Mouse (Mus musculus) erythroblast, embryonic 14.5 days (primary cell): ENCODE measurements around the gene Cptp. TPM values are rescaled to one million over a fixed set of nuclear protein-coding genes. Genes with fewer than 3 reads are reported as not detected.
A peak's percentile ranks its signal among the peaks of the same experiment; 100 is the strongest.

Experiments
- H3K27me3 ChIP-seq: 2 replicates; pipeline ENCODE4 v1.6.1; 2012; ENCODE audit warnings: inconsistent platforms; ENCODE audit not compliant: control insufficient read depth
- H3K36me3 ChIP-seq: 2 replicates; pipeline ENCODE4 v1.6.1; 2012; ENCODE audit warnings: mild to moderate bottlenecking, inconsistent platforms; ENCODE audit not compliant: control insufficient read depth
- H3K4me1 ChIP-seq: 2 replicates; pipeline ENCODE4 v1.6.1; 2012; ENCODE audit warnings: inconsistent platforms; ENCODE audit not compliant: control insufficient read depth
- H3K4me3 ChIP-seq: replicated peaks from 2 replicates; pipeline ENCODE3; 2012; ENCODE audit warnings: moderate library complexity, mild to moderate bottlenecking, inconsistent platforms
- H3K9me3 ChIP-seq: 2 replicates; pipeline ENCODE4 v1.6.1; 2012; ENCODE audit warnings: low read length, inconsistent platforms, mixed read lengths; ENCODE audit not compliant: control insufficient read depth
- GATA1 ChIP-seq: IDR thresholded peaks from 2 replicates; pipeline ENCODE4 v1.6.1; 2012; ENCODE audit warnings: low read length, inconsistent platforms, mixed read lengths
- TAL1 ChIP-seq: IDR thresholded peaks from 3 replicates; pipeline ENCODE4 v1.6.1; 2012; ENCODE audit warnings: low read length, inconsistent platforms, mixed read lengths
- polyA plus RNA-seq: library from polyadenylated mRNA; stranded (reverse); fragments of >175 nt; gene quantifications from 2 replicates; pipeline ENCODE4 v1.2.3, GENCODE M21; 2012

The Cptp gene
- polyA plus RNA-seq, 1 experiment: 0.17 TPM

- TF ChIP-seq TAL1 (no peak), GATA1 (no peak)
- peak within 1 kb of the TSS; percentile 65 for H3K4me3 ChIP-seq
- H3K4me1 ChIP-seq: peaks cover 27% of the 10 kb centered on the region
- no peaks in the 10 kb centered on the region; the same call in 1 of the 2 replicates for H3K9me3 ChIP-seq
- H3K27me3 ChIP-seq: peaks cover 57% of the 10 kb centered on the region
- no peaks in the 10 kb centered on the region for H3K36me3 ChIP-seq
Observed at GRCm38 (mm10) chr4:155839483-155839910, 29.7 kb downstream of the Cptp start, which contains the start of gene Mxra8. Mxra8 (plus strand) TSS chr4:155839680.

- Histone ChIP-seq H3K9me3 (no peaks in the 10 kb centered on the region; the same call in 1 of the 2 replicates), H3K4me1 (peaks cover 35% of the 10 kb centered on the region), H3K27me3 (peaks cover 53% of the 10 kb centered on the region), H3K4me3 (no peak overlapping the region), H3K36me3 (peaks cover 7% of the 10 kb centered on the region)
- TF ChIP-seq TAL1 (no peak), GATA1 (no peak)
Observed at GRCm38 (mm10) chr4:155838187-155839153, 30.8 kb downstream of the Cptp start.

- Histone ChIP-seq H3K4me3 (no peak overlapping the region), H3K9me3 (no peaks in the 10 kb centered on the region; the same call in 1 of the 2 replicates)
Observed at GRCm38 (mm10) chr4:155837404-155838010, 31.7 kb downstream of the Cptp start.

DNA sequence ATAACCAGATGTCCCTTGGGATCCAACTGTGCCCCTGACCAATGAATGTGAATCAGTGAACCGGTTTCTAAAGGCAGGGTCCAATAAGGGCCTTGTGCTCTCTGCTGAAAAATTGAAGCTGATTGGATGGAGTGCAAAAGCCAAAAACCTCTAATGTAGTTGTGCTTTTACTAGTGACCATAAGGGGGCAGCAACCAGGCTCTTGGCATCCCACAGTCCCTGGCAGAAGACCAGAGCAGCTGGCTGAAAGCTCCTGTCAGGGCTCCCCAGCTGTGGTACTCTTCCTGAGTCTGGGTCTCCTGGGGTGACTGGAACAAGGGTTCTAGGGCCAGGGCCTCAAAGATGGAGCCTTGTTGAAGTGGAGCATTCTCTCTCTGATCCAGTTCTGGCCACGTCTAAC lies 35.4 kb downstream of the Cptp start:
- Histone ChIP-seq H3K4me1 (peaks cover 37% of the 10 kb centered on the region), H3K36me3 (peaks cover 30% of the 10 kb centered on the region), H3K9me3 (no peaks in the 10 kb centered on the region), H3K27me3 (peaks cover 8% of the 10 kb centered on the region), H3K4me3 (no peak overlapping the region)
- TF ChIP-seq TAL1: no peak
- no peak for TF ChIP-seq GATA1

More at GRCm38 (mm10) chr4:155837404-155838010, 31.7 kb downstream of the Cptp start:
- Histone ChIP-seq H3K4me1 (peaks cover 45% of the 10 kb centered on the region), H3K27me3 (peaks cover 43% of the 10 kb centered on the region), H3K36me3 (peaks cover 16% of the 10 kb centered on the region)
- TF ChIP-seq TAL1: no peak
- no peak for TF ChIP-seq GATA1

DNA sequence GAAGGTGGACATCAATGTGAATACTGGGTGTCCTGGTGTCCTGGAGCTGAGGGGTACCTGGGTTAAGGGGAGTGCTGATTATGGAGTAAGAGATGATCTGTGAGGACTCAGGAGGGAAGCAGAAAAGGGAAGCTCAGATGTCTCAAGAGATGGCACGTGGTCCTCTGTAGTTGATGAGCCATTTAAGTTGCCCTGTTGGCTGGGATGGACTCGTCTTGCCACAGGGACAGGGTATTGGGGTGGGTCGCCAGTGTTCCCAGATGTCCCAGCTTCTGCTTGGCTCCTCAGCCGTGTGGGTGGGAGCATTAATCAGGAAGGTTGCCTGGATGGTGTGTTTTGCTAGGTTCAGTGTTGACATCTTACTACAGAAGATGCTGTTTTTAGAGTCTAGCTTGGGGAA lies 36.0 kb downstream of the Cptp start:
- peaks cover 37% of the 10 kb centered on the region for H3K4me1 ChIP-seq
- peaks cover 6% of the 10 kb centered on the region for H3K27me3 ChIP-seq
- H3K36me3 ChIP-seq: peaks cover 34% of the 10 kb centered on the region
- no peaks in the 10 kb centered on the region for H3K9me3 ChIP-seq
- no peak for TF ChIP-seq GATA1
- no peak for TF ChIP-seq TAL1
- peak overlapping the region; percentile 65 for H3K4me3 ChIP-seq

DNA sequence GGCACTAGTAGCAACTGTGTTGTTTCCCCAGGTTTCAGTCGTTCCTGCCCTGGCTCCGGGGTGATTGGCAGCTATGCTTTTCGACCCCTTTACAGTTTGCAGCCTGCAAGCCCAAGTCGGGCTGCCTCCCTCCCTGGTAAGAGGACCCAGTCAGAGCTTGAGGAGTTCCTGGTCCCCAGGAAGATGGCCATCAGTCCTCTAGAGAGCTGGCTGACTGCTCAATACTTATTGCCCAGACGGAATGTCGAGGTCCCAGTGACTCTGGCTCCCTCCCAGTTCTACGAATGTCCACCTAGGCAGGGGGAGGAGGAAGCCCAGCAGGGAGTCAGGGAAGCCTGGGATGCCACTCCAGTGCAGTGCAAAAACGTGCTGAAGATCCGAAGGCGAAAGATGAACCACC lies 36.9 kb downstream of the Cptp start:
- no peak for TF ChIP-seq GATA1
- no peak for TF ChIP-seq TAL1
- H3K27me3 ChIP-seq: no peaks in the 10 kb centered on the region
- peaks cover 37% of the 10 kb centered on the region for H3K4me1 ChIP-seq
- no peaks in the 10 kb centered on the region for H3K9me3 ChIP-seq
- peak overlapping the region; percentile 65 for H3K4me3 ChIP-seq
- peaks cover 41% of the 10 kb centered on the region for H3K36me3 ChIP-seq

DNA sequence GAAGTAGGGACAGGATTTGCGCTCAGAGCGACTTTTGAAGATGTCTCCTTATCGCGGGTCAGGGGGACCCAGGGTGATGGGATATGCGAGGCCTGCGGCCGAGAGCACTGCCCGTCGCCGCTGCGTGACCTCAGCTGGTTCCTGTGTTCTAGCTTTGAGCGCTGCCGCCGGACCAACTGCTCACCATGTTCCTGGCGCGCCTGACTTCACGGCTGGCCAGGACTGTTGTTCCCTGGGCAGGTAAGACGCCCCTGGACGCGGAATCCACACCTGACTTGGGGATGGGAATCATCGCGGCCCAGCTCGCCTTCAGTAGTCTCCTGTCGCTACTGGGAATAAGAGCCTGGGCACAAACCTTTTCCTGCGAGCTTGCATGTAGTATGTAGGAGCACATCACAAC lies 37.4 kb downstream of the Cptp start:
- no peak for TF ChIP-seq GATA1
- no peak for TF ChIP-seq TAL1
- no peaks in the 10 kb centered on the region for H3K9me3 ChIP-seq
- no peaks in the 10 kb centered on the region for H3K27me3 ChIP-seq
- H3K4me3 ChIP-seq: peak overlapping the region; percentile 65
- H3K4me1 ChIP-seq: peaks cover 37% of the 10 kb centered on the region
- peaks cover 46% of the 10 kb centered on the region for H3K36me3 ChIP-seq

GRCm38 (mm10) chr4:155831205-155831766 lies 38.0 kb downstream of the Cptp start, which contains the start of gene Aurkaip1:
Aurkaip1 (plus strand) TSS chr4:155831272.
- H3K27me3 ChIP-seq: no peaks in the 10 kb centered on the region
- peak within 1 kb of the TSS; percentile 65 for H3K4me3 ChIP-seq
- no peak for TF ChIP-seq TAL1
- TF ChIP-seq GATA1: no peak
- H3K9me3 ChIP-seq: no peaks in the 10 kb centered on the region
- H3K36me3 ChIP-seq: peaks cover 51% of the 10 kb centered on the region
- H3K4me1 ChIP-seq: peaks cover 37% of the 10 kb centered on the region

GRCm38 (mm10) chr4:155830596-155830995 lies 38.6 kb downstream of the Cptp start:
- Histone ChIP-seq H3K4me1 (peaks cover 37% of the 10 kb centered on the region), H3K4me3 (peak overlapping the region; percentile 65), H3K36me3 (peaks cover 58% of the 10 kb centered on the region), H3K9me3 (no peaks in the 10 kb centered on the region), H3K27me3 (no peaks in the 10 kb centered on the region)
- TF ChIP-seq GATA1 (no peak), TAL1 (no peak)
